Mouse (Mus musculus): ENCODE results near the gene Ppp3ca.

GRCm38 (mm10) chr3:136980915-136981588 lies 311.1 kb downstream of the Ppp3ca start:
- no peak for TF ChIP-seq MEF2A (IDR thresholded peaks at IDR 0.05; ENCODE audit: borderline replicate concordance, low read depth, low read length)
- TF ChIP-seq SIN3A (IDR thresholded peaks at IDR 0.05; ENCODE audit: low read length), result no peak
- TF ChIP-seq CTCF (conservative IDR thresholded peaks at IDR 0.05 in 1 of 2, IDR thresholded peaks at IDR 0.05 in 1 of 2; ENCODE audit: low read depth in 2 of 2, low read length in 2 of 2), result no peak
- TF ChIP-seq TCF12 (IDR thresholded peaks at IDR 0.05; ENCODE audit: low read depth, low read length), result no peak
- no peak for TF ChIP-seq PAX5 (IDR thresholded peaks at IDR 0.05; ENCODE audit: low read length)
- peak; percentile 93 for TF ChIP-seq JUND (conservative IDR thresholded peaks at IDR 0.05; ENCODE audit: low read depth, low read length)
- TF ChIP-seq TBP (conservative IDR thresholded peaks at IDR 0.05; ENCODE audit: low read depth, low read length), result no peak
- no peak for TF ChIP-seq NELFE (IDR thresholded peaks at IDR 0.05; ENCODE audit: low read depth, low read length)
- no peak for TF ChIP-seq POLR2A (IDR thresholded peaks at IDR 0.05; ENCODE audit: low read depth, low read length)
- no peak for TF ChIP-seq MAX (IDR thresholded peaks at IDR 0.05; ENCODE audit: low read length)
- peak; percentile 68 for TF ChIP-seq EP300 (IDR thresholded peaks at IDR 0.05; ENCODE audit: low read length)
- no peak for TF ChIP-seq HCFC1 (IDR thresholded peaks at IDR 0.05; ENCODE audit: low read depth, low read length)
- no peak for TF ChIP-seq GABPA (IDR thresholded peaks at IDR 0.05; ENCODE audit: insufficient replicate concordance, low read depth, low read length)

Measured in CH12.LX (cell line).